Mouse (Mus musculus): ENCODE measurements around the gene Bach2. TPM values are rescaled to one million over a fixed set of nuclear protein-coding genes. Genes with fewer than 3 reads are reported as not detected.

The Bach2 gene
- total and polyA plus RNA-seq, 2 experiments from 2014 or later = 13.9 to 14.7 TPM

- no peak for TF ChIP-seq CTCF (IDR thresholded peaks at IDR 0.05; ENCODE audit: low read depth)
- H3K27ac ChIP-seq = no peak overlapping the region
- no peak for DNase-seq (ENCODE audit: low spot score)
These were observed 287.7 kb downstream of the Bach2 start for GRCm38 (mm10) chr4:32526228-32526836.

GRCm38 (mm10) chr4:32529443-32529995 lies 290.9 kb downstream of the Bach2 start:
- no peaks in the 10 kb centered on the region for H3K36me3 ChIP-seq (ENCODE audit: insufficient read depth, low read length)
- H3K9ac ChIP-seq (replicated peaks; ENCODE audit: low read length) = no peak overlapping the region
- H3K4me1 ChIP-seq (ENCODE audit: insufficient read depth, low read length) = peaks cover 27% of the 10 kb centered on the region
- H3K4me2 ChIP-seq (ENCODE audit: low read depth, low read length) = no peak overlapping the region
- no peak overlapping the region for H3K4me3 ChIP-seq (ENCODE audit: low read length)
- H3K27ac ChIP-seq = peak overlapping the region; percentile 79
- 62% methylated on average over 17 of the region's 17 CpGs for WGBS
- DNase-seq (ENCODE audit: low spot score) = no peak
- H3K9me3 ChIP-seq (ENCODE audit: low read length) = no peaks in the 10 kb centered on the region
- TF ChIP-seq CTCF (IDR thresholded peaks at IDR 0.05; ENCODE audit: low read depth) = no peak
- H3K27me3 ChIP-seq (ENCODE audit: insufficient read depth, low read length) = no peaks in the 10 kb centered on the region
- ATAC-seq = no peak

More at GRCm38 (mm10) chr4:32526228-32526836, 287.7 kb downstream of the Bach2 start:
- no peaks in the 10 kb centered on the region for H3K9me3 ChIP-seq (ENCODE audit: low read length)
- no peaks in the 10 kb centered on the region for H3K36me3 ChIP-seq (ENCODE audit: insufficient read depth, low read length)
- ATAC-seq = no peak
- H3K4me1 ChIP-seq (ENCODE audit: insufficient read depth, low read length) = peaks cover 33% of the 10 kb centered on the region
- WGBS = 60% methylated on average over 9 of the region's 9 CpGs
- no peak overlapping the region for H3K4me2 ChIP-seq (ENCODE audit: low read depth, low read length)
- no peak overlapping the region for H3K4me3 ChIP-seq (ENCODE audit: low read length)
- H3K27me3 ChIP-seq (ENCODE audit: insufficient read depth, low read length) = no peaks in the 10 kb centered on the region
- H3K9ac ChIP-seq (replicated peaks; ENCODE audit: low read length) = no peak overlapping the region

DNA sequence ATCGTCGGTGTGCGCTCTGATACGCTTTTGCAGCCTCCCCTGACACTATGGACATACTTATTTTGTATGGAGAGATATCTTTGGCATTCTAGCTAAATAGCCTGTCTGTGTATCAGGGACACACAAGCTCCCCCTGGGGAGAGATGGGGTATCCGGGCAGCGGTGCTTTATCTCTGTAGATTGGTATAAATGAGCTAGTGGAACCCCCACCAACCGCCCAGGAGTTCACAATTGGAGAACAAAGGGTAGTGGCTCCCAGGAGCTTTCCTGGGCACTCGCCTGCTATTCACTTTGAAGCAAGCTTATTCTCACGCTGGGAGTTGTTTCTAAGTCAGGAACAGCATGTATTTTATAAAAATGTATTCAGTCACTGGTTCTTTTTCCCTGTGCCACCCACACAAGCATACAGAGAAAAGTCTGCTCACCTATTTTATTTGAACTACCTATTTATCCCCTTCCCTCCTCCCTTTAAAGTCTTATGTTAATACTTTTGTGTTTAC lies 291.9 kb downstream of the Bach2 start:
- ATAC-seq = no peak
- H3K27me3 ChIP-seq (ENCODE audit: insufficient read depth, low read length) = no peaks in the 10 kb centered on the region
- H3K9ac ChIP-seq (replicated peaks; ENCODE audit: low read length) = peak overlapping the region; percentile 41
- H3K4me1 ChIP-seq (ENCODE audit: insufficient read depth, low read length) = peaks cover 27% of the 10 kb centered on the region
- H3K9me3 ChIP-seq (ENCODE audit: low read length) = no peaks in the 10 kb centered on the region
- DNase-seq (ENCODE audit: low spot score) = peak; percentile 59
- no peaks in the 10 kb centered on the region for H3K36me3 ChIP-seq (ENCODE audit: insufficient read depth, low read length)
- no peak for TF ChIP-seq CTCF (IDR thresholded peaks at IDR 0.05; ENCODE audit: low read depth)
- peak overlapping the region; percentile 57 for H3K4me2 ChIP-seq (ENCODE audit: low read depth, low read length)
- 18% methylated on average over 9 of the region's 9 CpGs for WGBS
- peak overlapping the region; percentile 23 for H3K4me3 ChIP-seq (ENCODE audit: low read length)
- H3K27ac ChIP-seq = peak overlapping the region; percentile 79

DNA sequence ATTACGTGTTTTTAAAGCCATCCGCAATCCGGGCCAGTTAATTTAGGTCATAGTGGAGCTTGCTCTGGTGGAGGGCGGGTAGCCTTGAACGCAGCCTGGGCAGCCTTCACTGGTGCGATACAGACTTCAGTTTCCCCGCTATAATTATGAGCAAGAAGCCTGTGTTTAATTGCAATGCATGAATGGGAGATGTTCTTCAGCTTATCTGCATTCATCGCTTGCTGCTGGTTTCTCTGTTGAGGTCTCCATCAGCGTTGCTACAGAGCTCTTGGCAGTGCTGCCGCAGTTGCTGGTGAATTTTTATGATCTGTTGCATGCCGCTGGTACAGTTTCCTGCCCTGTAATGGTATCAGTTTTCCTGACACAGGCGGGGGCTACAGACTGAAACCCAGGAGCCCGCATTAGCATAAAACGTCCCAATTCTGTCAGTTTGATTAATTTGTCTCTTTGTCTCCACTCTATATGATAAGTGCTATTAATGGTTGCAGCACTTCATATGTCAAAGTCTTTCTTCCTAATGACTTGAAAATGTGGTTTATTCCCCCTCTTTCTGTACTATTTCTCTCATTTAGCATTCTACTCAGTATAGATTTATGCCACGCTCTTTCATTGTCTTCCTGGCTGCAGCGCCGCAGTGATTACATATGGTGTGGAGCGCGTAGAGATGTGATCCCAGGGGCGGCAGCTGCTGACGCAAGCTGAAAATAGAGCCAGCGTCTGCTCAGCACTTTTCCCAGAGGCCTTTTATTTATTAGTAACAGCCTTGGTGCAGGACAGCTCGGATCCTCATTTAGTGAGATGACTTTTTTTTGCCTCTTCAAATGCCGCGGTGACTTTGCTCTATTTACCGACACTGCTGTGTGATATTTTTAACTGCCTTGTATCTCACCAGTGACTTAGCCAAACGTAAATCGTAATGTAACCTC lies 292.6 kb downstream of the Bach2 start:
- H3K36me3 ChIP-seq (ENCODE audit: insufficient read depth, low read length) = no peaks in the 10 kb centered on the region
- H3K4me2 ChIP-seq (ENCODE audit: low read depth, low read length) = peak overlapping the region; percentile 57
- peak overlapping the region; percentile 23 for H3K4me3 ChIP-seq (ENCODE audit: low read length)
- peak; percentile 86 for DNase-seq (ENCODE audit: low spot score)
- peak overlapping the region; percentile 41 for H3K9ac ChIP-seq (replicated peaks; ENCODE audit: low read length)
- H3K9me3 ChIP-seq (ENCODE audit: low read length) = no peaks in the 10 kb centered on the region
- H3K27me3 ChIP-seq (ENCODE audit: insufficient read depth, low read length) = no peaks in the 10 kb centered on the region
- TF ChIP-seq CTCF (IDR thresholded peaks at IDR 0.05; ENCODE audit: low read depth) = no peak
- H3K4me1 ChIP-seq (ENCODE audit: insufficient read depth, low read length) = peaks cover 27% of the 10 kb centered on the region
- H3K27ac ChIP-seq = peak overlapping the region; percentile 79
- 7% methylated on average over 28 of the region's 28 CpGs for WGBS
- peak; percentile 82 for ATAC-seq

GRCm38 (mm10) chr4:32532079-32532478 lies 293.5 kb downstream of the Bach2 start:
- peak; percentile 46 for DNase-seq (ENCODE audit: low spot score)

DNA sequence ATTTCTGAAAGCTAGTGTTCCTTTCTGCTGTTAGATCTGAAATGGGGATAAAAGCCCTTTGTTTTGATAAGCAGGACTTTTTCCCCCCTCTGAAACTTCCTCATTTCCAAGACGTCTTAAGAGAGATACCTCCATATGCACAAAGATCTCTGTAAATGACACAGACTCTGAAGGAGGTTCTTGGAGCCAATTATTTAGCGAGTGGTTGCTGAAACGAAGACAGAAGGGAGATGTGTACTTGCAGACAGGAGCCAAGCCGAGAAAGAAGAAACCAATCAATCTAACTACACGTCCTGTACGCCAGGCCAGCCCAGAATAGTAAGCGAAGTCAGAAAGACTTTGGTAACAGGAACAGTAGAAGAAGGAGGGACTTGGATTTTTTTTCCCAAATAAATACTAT lies 295.1 kb downstream of the Bach2 start:
- H3K4me3 ChIP-seq (ENCODE audit: low read length) = no peak overlapping the region
- no peak overlapping the region for H3K27ac ChIP-seq
- peaks cover 37% of the 10 kb centered on the region for H3K4me1 ChIP-seq (ENCODE audit: insufficient read depth, low read length)
- 49% methylated on average over 7 of the region's 7 CpGs for WGBS
- no peak for ATAC-seq
- no peak for DNase-seq (ENCODE audit: low spot score)
- H3K36me3 ChIP-seq (ENCODE audit: insufficient read depth, low read length) = no peaks in the 10 kb centered on the region
- no peaks in the 10 kb centered on the region for H3K9me3 ChIP-seq (ENCODE audit: low read length)
- no peak overlapping the region for H3K9ac ChIP-seq (replicated peaks; ENCODE audit: low read length)
- TF ChIP-seq CTCF (IDR thresholded peaks at IDR 0.05; ENCODE audit: low read depth) = no peak
- H3K4me2 ChIP-seq (ENCODE audit: low read depth, low read length) = no peak overlapping the region
- H3K27me3 ChIP-seq (ENCODE audit: insufficient read depth, low read length) = no peaks in the 10 kb centered on the region

More at GRCm38 (mm10) chr4:32532079-32532478, 293.5 kb downstream of the Bach2 start:
- no peak for ATAC-seq
- WGBS = 34% methylated on average over 8 of the region's 8 CpGs
- peak overlapping the region; percentile 57; the same call in 1 of the 2 replicates for H3K4me2 ChIP-seq (ENCODE audit: low read depth, low read length)
- H3K27me3 ChIP-seq (ENCODE audit: insufficient read depth, low read length) = no peaks in the 10 kb centered on the region
- H3K4me3 ChIP-seq (ENCODE audit: low read length) = no peak overlapping the region
- no peak for TF ChIP-seq CTCF (IDR thresholded peaks at IDR 0.05; ENCODE audit: low read depth)
- H3K4me1 ChIP-seq (ENCODE audit: insufficient read depth, low read length) = peaks cover 32% of the 10 kb centered on the region
- H3K27ac ChIP-seq = peak overlapping the region; percentile 79
- no peaks in the 10 kb centered on the region for H3K9me3 ChIP-seq (ENCODE audit: low read length)
- no peaks in the 10 kb centered on the region for H3K36me3 ChIP-seq (ENCODE audit: insufficient read depth, low read length)
- 0 out of 2 replicates have a peak overlapping the region, but pooled peaks have one; percentile 28 for H3K9ac ChIP-seq (replicated peaks; ENCODE audit: low read length)
